Mouse (Mus musculus) stomach, postnatal 0 days (tissue): Measurements from ENCODE around the gene Gm5767.

Experiments used
- CTCF ChIP-seq: IDR thresholded peaks from 2 replicates; pipeline ENCODE4 v1.5.1; 2016; ENCODE audit warnings: antibody characterized with exemption, low read depth, mild to moderate bottlenecking, moderate library complexity
- EP300 ChIP-seq: optimal IDR thresholded peaks from 2 replicates; pipeline ENCODE3; 2016; ENCODE audit warnings: antibody characterized with exemption

DNA sequence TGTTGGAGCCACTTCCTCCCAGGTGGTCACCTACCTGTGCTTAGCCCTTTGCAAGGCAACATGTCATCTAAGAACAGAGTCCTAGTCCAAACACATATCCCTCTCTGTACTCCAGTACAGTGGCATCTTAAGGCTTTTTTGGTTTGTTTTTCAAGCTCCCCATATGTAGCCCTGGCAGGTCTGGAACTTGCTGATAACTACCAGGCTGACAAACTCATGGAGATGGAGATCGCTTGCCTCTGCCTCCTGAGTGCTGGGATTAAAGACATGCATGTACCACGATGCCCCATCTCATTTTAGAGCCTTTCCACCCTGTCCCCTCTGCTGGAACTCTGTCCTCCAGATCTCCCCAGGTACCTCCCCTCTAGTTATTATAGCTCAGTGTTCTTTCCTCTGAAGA is 4.3 kb upstream of the Gm5767 start:
- TF ChIP-seq EP300: no peak
- no peak for TF ChIP-seq CTCF
